Mouse (Mus musculus) limb, embryonic 13.5 days (tissue): ENCODE measurements around the gene Cplx1. TPM values are rescaled to one million over a fixed set of nuclear protein-coding genes. Genes with fewer than 3 reads are reported as not detected.

Source experiments
- ATAC-seq: fragments of 200-750 bp; cut with Nextera tagmentation; 2 replicates; pipeline ENCODE4 v1.8.0; 2017; ENCODE audit warnings: low read depth, moderate number of reproducible peaks, moderate TSS enrichment; ENCODE audit not compliant: low FRiP score
- H3K27ac ChIP-seq: fragments of 300-500 bp; sonication (generic); 2 replicates; pipeline ENCODE4 v1.5.1; 2015; ENCODE audit warnings: inconsistent platforms, mild to moderate bottlenecking, moderate library complexity
- H3K27me3 ChIP-seq: fragments of 300-500 bp; sonication (generic); 2 replicates; pipeline ENCODE4 v1.6.1; 2015; ENCODE audit warnings: mild to moderate bottlenecking, inconsistent platforms
- H3K36me3 ChIP-seq: fragments of 300-500 bp; sonication (generic); 2 replicates; pipeline ENCODE4 v1.6.1; 2015; ENCODE audit warnings: inconsistent platforms, mild to moderate bottlenecking, moderate library complexity
- H3K4me1 ChIP-seq: fragments of 300-500 bp; sonication (generic); 2 replicates; pipeline ENCODE4 v1.6.1; 2015; ENCODE audit warnings: inconsistent platforms
- H3K4me2 ChIP-seq: fragments of 300-500 bp; sonication (generic); replicated peaks from 2 replicates; pipeline ENCODE4 v1.6.1; 2015; ENCODE audit warnings: inconsistent platforms, mild to moderate bottlenecking, moderate library complexity
- H3K4me3 ChIP-seq: fragments of 300-500 bp; sonication (generic); 2 replicates; pipeline ENCODE4 v1.5.1; 2015; ENCODE audit warnings: moderate library complexity, mild to moderate bottlenecking, inconsistent platforms
- H3K9ac ChIP-seq: fragments of 300-500 bp; sonication (generic); 2 replicates; pipeline ENCODE4 v1.6.1; 2015; ENCODE audit warnings: mild to moderate bottlenecking, inconsistent platforms
- H3K9me3 ChIP-seq: fragments of 300-500 bp; sonication (generic); 2 replicates; pipeline ENCODE4 v1.6.1; 2016; ENCODE audit warnings: inconsistent platforms
- WGBS: fragments of 180-500 bp; shearing (Covaris S2); methylation state at CpG from one replicate; pipeline ENCODE4 v1.1.7; 2015; 5-methylcytosine and 5-hydroxymethylcytosine counted together
- polyA plus RNA-seq: library from polyadenylated mRNA; unstranded; fragments of >200 nt; fragmentation: Nextera tagmentation; extraction: Ambion mirVana; gene quantifications from 2 replicates; pipeline ENCODE4 v1.2.1, GENCODE M21; 2015

Gene Cplx1
- polyA plus RNA-seq, 1 experiment from 2014 or later = 0.50 TPM

DNA sequence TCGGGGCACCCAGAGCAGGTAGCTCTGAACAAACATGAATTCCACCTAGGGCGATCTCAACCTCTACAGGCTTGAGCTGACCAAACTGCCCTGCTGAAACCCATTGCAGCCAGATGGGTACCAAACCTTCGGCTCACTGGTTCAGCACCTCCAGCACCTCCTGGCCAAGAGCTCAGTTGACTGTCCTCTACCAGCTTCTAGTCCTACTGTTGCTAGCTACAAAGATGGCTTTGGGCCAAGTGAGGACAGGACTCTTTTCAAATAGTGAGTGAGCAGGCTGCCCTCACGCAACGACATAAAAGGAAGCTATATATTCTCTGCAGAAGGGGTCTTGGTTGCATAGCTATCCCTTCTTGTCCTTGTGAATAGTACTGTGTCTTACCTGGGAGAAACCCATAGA lies 2.2 kb downstream of the Cplx1 start:
- ATAC-seq = no peak
- H3K4me2 ChIP-seq = no peak overlapping the region
- 89% methylated on average over 5 of the region's 5 CpGs for WGBS
- peaks cover 52% of the 10 kb centered on the region for H3K27me3 ChIP-seq
- H3K36me3 ChIP-seq = no peaks in the 10 kb centered on the region
- H3K4me3 ChIP-seq = no peak overlapping the region
- H3K4me1 ChIP-seq = peaks cover 9% of the 10 kb centered on the region
- H3K9ac ChIP-seq = no peak overlapping the region
- no peak overlapping the region for H3K27ac ChIP-seq
- H3K9me3 ChIP-seq = no peaks in the 10 kb centered on the region

DNA sequence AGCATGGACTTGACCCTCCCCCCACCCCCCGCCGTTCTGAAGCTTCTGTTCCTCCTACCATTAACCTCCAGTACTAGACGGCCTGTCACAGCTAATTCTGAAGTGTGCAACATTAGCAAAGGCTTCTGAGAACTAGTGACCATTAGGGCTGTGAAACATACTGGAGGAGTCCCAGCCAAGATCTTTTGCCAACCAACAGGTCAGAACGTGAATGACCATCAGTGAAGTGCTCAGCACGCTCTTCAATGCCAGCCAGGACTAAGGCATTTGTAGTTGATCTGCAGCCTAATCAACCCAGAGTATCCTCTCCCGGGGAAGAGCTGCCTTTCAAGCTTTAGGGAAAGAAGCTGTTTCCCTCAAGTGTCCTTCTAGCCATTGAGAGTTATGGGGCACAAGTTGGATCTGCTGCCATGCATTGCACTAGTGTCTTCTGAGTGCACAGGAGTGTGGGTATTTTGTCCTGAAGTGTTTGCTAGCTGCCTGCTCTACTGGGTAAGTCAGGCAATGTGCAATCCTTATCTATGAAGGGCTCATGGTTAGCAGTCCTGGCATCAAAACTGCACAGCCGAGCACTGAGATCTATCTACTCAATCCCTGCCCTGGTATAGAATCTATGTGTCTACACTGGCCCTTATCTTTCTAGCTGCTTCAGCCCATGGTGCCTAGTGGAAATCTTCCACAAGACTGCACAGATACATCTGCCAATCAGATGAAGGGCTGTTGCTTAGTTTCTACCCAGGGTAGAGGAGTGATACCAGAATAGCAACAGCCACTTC lies 6.1 kb downstream of the Cplx1 start:
- H3K4me3 ChIP-seq = no peak overlapping the region
- H3K27ac ChIP-seq = no peak overlapping the region
- H3K27me3 ChIP-seq = peaks cover 15% of the 10 kb centered on the region
- 62% methylated on average over 7 of the region's 7 CpGs for WGBS
- no peak overlapping the region for H3K4me2 ChIP-seq
- H3K36me3 ChIP-seq = no peaks in the 10 kb centered on the region
- H3K9me3 ChIP-seq = no peaks in the 10 kb centered on the region
- no peak for ATAC-seq
- H3K9ac ChIP-seq = no peak overlapping the region
- H3K4me1 ChIP-seq = no peaks in the 10 kb centered on the region

DNA sequence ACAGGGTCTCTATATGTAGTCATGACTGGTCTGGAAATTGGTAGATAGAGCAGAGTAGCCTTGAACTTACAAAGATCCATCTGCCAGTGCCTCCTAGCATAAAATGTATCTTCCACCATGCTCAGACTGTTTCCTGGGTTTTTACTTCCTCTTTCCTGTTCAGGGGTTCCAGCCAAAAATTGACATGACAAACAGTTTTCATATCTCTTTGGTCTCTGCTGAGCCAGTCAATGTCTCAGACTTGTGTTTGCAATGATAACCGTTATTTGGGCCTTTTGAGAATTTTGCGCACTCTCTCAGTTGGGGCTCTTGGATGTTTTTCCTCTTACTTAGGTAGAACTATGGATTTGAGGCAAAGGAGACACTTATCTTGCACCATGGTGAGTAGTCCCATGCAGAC lies 15.6 kb downstream of the Cplx1 start:
- no peak overlapping the region for H3K27ac ChIP-seq
- H3K4me1 ChIP-seq = no peaks in the 10 kb centered on the region
- no peak overlapping the region for H3K9ac ChIP-seq
- H3K9me3 ChIP-seq = peaks cover 15% of the 10 kb centered on the region
- H3K36me3 ChIP-seq = no peaks in the 10 kb centered on the region
- no peak overlapping the region for H3K4me3 ChIP-seq
- no peaks in the 10 kb centered on the region for H3K27me3 ChIP-seq
- 95% methylated on average over 2 of the region's 2 CpGs for WGBS
- no peak for ATAC-seq
- no peak overlapping the region for H3K4me2 ChIP-seq

DNA sequence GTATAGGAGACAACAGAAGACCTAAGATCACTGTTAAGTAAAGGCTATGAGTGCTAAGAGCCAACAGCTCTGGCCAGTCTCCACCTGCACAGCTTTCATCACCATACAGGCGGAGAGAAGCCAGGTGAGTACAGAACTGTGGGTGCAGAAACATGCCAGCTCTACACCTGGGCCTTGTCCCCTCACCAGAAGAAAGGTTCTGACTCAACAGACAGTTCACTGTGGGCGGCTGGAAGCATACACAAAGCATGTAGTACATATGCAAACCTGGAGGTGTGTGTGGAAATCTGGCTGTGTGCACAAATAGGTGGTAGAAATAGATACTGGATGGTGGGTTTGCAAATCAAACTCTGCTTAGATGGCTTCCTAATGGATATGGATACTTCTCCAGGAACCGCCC lies 27.2 kb downstream of the Cplx1 start:
- no peaks in the 10 kb centered on the region for H3K36me3 ChIP-seq

DNA sequence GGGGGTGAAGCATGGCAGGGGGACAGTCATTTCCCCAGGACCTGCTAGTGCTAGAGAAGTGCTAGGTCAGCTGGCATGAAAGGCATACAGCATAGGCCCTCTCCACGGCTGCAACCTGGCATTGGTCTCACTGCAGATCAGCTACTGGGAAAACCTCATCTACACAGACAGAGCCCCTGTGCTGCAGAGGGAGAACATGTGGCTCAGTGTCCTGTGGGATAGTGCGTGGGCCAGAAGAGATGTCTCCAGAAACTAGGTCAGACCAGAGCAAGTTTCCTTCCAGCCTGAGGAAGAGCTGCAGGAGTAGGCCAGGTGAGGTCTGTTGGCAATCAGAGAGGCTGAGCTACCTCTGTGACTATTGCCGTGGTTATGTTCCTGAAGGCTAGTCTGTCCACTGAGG lies 27.9 kb downstream of the Cplx1 start:
- ATAC-seq = no peak

More for the DNA sequence above, 27.2 kb downstream of the Cplx1 start:
- peaks cover 10% of the 10 kb centered on the region for H3K4me1 ChIP-seq
- H3K27me3 ChIP-seq = no peaks in the 10 kb centered on the region
- H3K9ac ChIP-seq = no peak overlapping the region
- no peaks in the 10 kb centered on the region for H3K9me3 ChIP-seq
- no peak overlapping the region for H3K27ac ChIP-seq
- no peak overlapping the region for H3K4me3 ChIP-seq
- no peak for ATAC-seq
- 85% methylated on average over 3 of the region's 3 CpGs for WGBS
- no peak overlapping the region for H3K4me2 ChIP-seq

DNA sequence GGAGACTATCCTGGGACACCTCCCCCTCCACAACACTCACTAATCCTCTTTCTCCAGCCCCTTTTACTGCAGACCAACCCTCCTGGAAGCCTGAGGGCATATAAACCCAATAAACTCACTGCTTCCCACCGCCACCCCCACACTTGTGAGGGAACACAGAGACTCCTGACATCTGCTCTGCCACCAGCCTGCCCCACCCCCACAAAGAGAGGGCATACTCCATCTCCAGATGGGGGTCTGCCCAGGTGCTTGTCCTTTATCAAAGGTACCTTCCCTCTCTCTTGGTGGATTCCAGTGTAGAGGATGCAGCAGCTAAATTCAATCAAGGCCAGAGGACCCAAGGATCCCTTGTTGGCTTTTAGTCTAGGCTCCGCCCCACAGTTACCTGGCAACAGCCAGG lies 28.8 kb downstream of the Cplx1 start:
- H3K4me1 ChIP-seq = peaks cover 10% of the 10 kb centered on the region
- H3K4me3 ChIP-seq = no peak overlapping the region
- 39% methylated on average over 2 of the region's 2 CpGs for WGBS
- no peak overlapping the region for H3K4me2 ChIP-seq
- H3K27me3 ChIP-seq = no peaks in the 10 kb centered on the region
- no peak overlapping the region for H3K9ac ChIP-seq
- H3K36me3 ChIP-seq = no peaks in the 10 kb centered on the region
- peak; percentile 24; the same call in 1 of the 2 replicates for ATAC-seq
- no peak overlapping the region for H3K27ac ChIP-seq
- H3K9me3 ChIP-seq = no peaks in the 10 kb centered on the region

More for the DNA sequence above, 27.9 kb downstream of the Cplx1 start:
- Histone ChIP-seq H3K9me3 (no peaks in the 10 kb centered on the region), H3K27ac (no peak overlapping the region), H3K4me1 (peaks cover 10% of the 10 kb centered on the region), H3K4me2 (no peak overlapping the region), H3K36me3 (no peaks in the 10 kb centered on the region), H3K9ac (no peak overlapping the region), H3K27me3 (no peaks in the 10 kb centered on the region), H3K4me3 (no peak overlapping the region)
- 77% methylated on average over 3 of the region's 3 CpGs for WGBS

DNA sequence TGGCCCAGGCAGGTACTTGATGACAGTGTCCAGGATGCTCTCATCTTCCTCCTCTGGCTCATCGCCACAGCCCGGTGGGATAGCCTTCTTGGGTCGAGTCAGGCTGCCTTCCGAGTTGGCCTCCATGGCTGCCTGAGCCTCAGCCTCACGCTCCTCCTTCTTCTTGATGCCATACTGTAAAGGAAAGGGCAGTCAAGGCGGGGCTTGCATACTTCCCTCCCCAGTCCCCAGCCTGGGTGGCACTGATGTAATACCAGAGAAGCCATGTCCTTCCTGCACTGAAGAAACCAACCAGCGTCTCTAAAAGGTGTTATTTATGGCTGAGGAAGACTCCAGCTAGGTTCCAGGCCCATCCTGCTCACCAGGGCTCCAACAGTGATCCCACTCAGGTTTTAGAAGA lies 29.7 kb downstream of the Cplx1 start:
- Histone ChIP-seq H3K36me3 (no peaks in the 10 kb centered on the region), H3K4me2 (no peak overlapping the region), H3K9me3 (no peaks in the 10 kb centered on the region), H3K4me1 (peaks cover 10% of the 10 kb centered on the region), H3K27me3 (no peaks in the 10 kb centered on the region), H3K4me3 (no peak overlapping the region), H3K9ac (no peak overlapping the region), H3K27ac (no peak overlapping the region)
- no peak for ATAC-seq
- WGBS = 72% methylated on average over 7 of the region's 7 CpGs

DNA sequence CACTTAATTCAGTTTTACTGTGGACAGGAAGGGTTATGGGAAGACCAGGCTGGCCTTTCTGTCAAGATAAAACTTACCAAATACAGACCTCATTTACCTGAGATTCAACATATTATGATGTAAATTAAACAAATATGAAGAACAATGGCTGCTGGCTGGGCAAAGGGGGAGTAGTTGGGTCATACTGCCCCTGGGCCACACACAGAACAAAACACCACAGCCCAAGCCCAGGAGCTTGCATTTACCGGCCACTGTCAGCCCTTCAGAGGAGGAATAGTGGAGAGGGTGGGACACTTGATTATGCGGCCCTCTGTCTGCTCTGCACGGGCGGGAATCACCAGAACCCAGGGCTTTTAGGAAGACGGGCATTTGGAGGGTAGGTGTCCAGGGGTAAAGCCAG lies 30.9 kb downstream of the Cplx1 start:
- no peak for ATAC-seq
- Histone ChIP-seq H3K4me2 (no peak overlapping the region), H3K4me1 (peaks cover 10% of the 10 kb centered on the region), H3K9me3 (no peaks in the 10 kb centered on the region), H3K4me3 (no peak overlapping the region), H3K36me3 (no peaks in the 10 kb centered on the region), H3K9ac (no peak overlapping the region), H3K27ac (no peak overlapping the region), H3K27me3 (no peaks in the 10 kb centered on the region)
- 64% methylated on average over 5 of the region's 5 CpGs for WGBS

DNA sequence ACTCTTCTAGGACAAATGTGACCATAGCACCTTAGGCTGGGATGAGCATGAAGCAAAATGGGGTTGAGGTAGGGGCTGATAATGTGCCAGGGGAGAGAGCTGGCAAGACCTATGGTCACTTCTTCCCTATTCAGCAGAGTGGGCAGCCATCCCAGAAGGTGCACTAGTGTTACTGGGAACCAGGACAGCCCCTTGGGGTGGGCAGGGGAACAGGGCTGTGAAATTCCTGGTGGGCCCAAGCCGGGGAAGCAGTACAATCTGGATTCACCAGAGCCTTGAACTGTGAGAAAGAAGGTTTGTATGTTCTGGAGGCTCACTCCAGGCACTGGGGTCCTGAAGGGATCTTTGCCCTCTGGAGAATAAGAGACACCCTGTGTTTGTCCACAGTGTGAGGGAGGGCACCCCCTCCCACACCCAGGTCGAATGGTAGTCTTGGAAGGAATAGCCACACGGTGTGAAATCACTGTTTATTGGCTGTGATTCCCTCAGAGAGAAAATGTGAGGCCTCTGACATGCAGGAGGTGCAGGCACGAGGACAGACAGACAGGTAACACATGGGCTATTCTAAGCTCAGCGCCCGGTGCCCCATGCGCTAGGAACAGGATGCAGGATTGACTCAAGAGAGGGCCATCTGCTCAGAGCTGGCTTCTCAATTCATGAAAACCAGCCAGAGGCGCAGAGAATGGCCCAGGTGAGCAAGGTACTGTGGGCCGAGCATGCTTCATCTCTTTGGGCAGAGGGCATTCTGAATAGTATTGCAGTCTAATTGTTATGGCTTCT lies 31.5 kb downstream of the Cplx1 start:
- ATAC-seq = no peak
- WGBS = 77% methylated on average over 9 of the region's 9 CpGs
- H3K4me3 ChIP-seq = no peak overlapping the region
- peaks cover 10% of the 10 kb centered on the region for H3K4me1 ChIP-seq
- H3K36me3 ChIP-seq = no peaks in the 10 kb centered on the region
- no peak overlapping the region for H3K4me2 ChIP-seq
- no peak overlapping the region for H3K27ac ChIP-seq
- no peaks in the 10 kb centered on the region for H3K9me3 ChIP-seq
- no peak overlapping the region for H3K9ac ChIP-seq
- H3K27me3 ChIP-seq = no peaks in the 10 kb centered on the region

DNA sequence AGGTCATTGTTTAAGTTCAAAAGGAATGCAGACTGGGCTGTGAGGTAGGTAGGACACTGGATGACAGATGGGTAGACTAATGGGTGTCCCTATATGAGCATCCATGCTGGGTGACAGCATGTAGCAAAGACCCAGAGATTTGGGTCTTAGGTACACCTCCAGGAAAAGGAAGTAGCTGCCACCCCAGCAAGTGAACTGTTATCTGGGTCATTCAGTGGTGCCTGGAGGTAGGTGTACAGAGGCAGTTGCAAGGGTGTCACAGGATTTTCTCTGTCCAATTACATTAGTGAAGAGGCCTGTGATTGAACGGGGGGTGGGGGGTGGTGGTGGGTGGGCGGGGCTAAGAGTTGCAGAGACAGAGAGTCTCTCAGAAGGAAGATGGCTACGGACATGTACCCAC lies 33.2 kb downstream of the Cplx1 start:
- Histone ChIP-seq H3K4me2 (no peak overlapping the region), H3K9ac (no peak overlapping the region), H3K36me3 (no peaks in the 10 kb centered on the region), H3K4me1 (peaks cover 10% of the 10 kb centered on the region), H3K27me3 (no peaks in the 10 kb centered on the region), H3K27ac (no peak overlapping the region), H3K4me3 (no peak overlapping the region), H3K9me3 (no peaks in the 10 kb centered on the region)
- 86% methylated on average over 3 of the region's 3 CpGs for WGBS
- no peak for ATAC-seq

DNA sequence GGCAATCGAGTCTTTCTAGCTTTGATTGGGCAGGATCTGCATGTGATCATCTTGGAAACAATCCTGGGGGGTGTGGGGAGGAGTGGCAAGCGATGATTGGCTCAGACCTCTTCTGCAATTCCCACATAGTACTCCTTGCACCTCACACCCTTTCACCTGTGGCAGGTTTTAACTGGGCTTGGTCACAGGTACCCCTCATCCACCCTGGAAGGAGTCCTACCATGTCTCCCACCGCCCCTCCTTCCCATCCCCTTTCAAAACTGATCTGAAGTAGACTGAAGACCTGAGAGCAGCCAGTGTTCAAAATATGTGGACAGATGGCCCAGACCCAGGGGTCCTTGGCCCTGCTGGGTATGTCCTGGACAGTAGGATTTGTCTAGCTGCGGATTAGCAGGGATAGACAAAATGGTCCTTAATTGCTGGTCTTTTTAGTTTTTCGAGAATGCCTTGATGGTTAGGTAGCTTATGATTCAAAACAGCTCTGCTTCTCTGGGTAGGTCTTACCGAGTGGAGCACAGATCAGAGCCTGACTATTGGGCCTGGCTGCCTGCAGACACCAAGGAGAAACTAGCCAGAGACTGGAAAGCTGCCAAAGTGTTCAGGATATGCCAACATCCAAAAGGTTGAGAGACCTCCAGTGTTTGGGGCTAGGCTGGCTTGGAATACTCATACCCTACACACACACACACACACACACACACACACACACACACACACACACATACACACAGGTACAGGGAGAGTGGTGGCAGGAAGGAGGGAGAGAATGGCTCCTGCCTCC lies 34.1 kb downstream of the Cplx1 start:
- Histone ChIP-seq H3K9me3 (no peaks in the 10 kb centered on the region), H3K4me1 (peaks cover 5% of the 10 kb centered on the region; the same call in 1 of the 2 replicates), H3K4me2 (no peak overlapping the region), H3K36me3 (no peaks in the 10 kb centered on the region), H3K27me3 (no peaks in the 10 kb centered on the region), H3K4me3 (no peak overlapping the region), H3K9ac (no peak overlapping the region), H3K27ac (no peak overlapping the region)
- 64% methylated on average over 6 of the region's 6 CpGs for WGBS
- ATAC-seq = no peak

DNA sequence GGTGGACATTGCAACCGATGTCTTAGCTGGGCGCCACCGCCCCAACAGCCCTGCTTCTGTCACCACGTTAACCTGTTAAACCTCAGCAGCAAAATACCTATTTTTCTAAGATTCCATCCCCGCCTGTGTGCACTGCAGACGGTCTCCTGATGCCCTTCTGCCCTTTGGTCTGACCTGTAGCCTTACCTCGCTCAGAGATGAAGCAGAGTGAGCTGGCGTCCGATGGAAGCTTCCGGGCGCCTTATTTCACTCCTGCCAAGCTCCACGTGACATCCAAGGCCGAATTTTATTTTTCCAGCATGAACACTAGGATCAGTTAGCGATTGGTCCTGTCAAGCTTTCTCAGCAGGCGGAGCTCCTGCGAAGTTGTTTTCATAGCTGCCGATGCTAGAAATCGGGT lies 47.5 kb downstream of the Cplx1 start:
- H3K27me3 ChIP-seq = no peaks in the 10 kb centered on the region
- WGBS = 94% methylated on average over 18 of the region's 18 CpGs
- H3K27ac ChIP-seq = no peak overlapping the region
- ATAC-seq = no peak
- no peak overlapping the region for H3K9ac ChIP-seq
- no peak overlapping the region for H3K4me2 ChIP-seq
- no peaks in the 10 kb centered on the region for H3K9me3 ChIP-seq
- H3K4me1 ChIP-seq = no peaks in the 10 kb centered on the region
- peaks cover 85% of the 10 kb centered on the region for H3K36me3 ChIP-seq
- no peak overlapping the region for H3K4me3 ChIP-seq
